Mouse (Mus musculus) embryonic facial prominence, embryonic 11.5 days (tissue): ENCODE results near the gene Map3k6. TPM values are rescaled to one million over a fixed set of nuclear protein-coding genes. Genes with fewer than 3 reads are reported as not detected.

Experiments
- ATAC-seq: fragments of 200-750 bp; cut with Nextera tagmentation; replicated peaks from 2 replicates; pipeline ENCODE4 v1.8.0; 2017; ENCODE audit warnings: low read depth; ENCODE audit not compliant: insufficient number of reproducible peaks, low FRiP score, low TSS enrichment
- DNase-seq: peaks from one replicate; pipeline ENCODE4 v3.0.0-alpha.2; 2015; ENCODE audit warnings: low spot score
- H3K27ac ChIP-seq: fragments of 300-500 bp; sonication (generic); replicated peaks from 2 replicates; pipeline ENCODE4 v1.5.1; 2014; ENCODE audit warnings: mild to moderate bottlenecking, low read depth, low read length, control low read depth
- H3K27me3 ChIP-seq: fragments of 300-500 bp; sonication (generic); 2 replicates; pipeline ENCODE4 v1.6.1; 2014; ENCODE audit warnings: mild to moderate bottlenecking, low read length, moderate library complexity, mixed read lengths; ENCODE audit not compliant: control insufficient read depth, insufficient read depth
- H3K36me3 ChIP-seq: fragments of 300-500 bp; sonication (generic); replicated peaks from 2 replicates; pipeline ENCODE4 v1.6.1; 2014; ENCODE audit warnings: low read depth, mild to moderate bottlenecking, low read length, moderate library complexity, mixed read lengths; ENCODE audit not compliant: control insufficient read depth, insufficient read depth
- H3K4me1 ChIP-seq: fragments of 300-500 bp; sonication (generic); 2 replicates; pipeline ENCODE4 v1.6.1; 2014; ENCODE audit warnings: low read length, mixed read lengths; ENCODE audit not compliant: control insufficient read depth, insufficient read depth
- H3K4me2 ChIP-seq: fragments of 300-500 bp; sonication (generic); 2 replicates; pipeline ENCODE4 v1.6.1; 2014; ENCODE audit warnings: low read depth, mild to moderate bottlenecking, control low read depth, low read length, moderate library complexity
- H3K4me3 ChIP-seq: fragments of 300-500 bp; sonication (generic); 2 replicates; pipeline ENCODE4 v1.5.1; 2014; ENCODE audit warnings: low read depth, low read length, control low read depth
- H3K9ac ChIP-seq: fragments of 300-500 bp; sonication (generic); replicated peaks from 2 replicates; pipeline ENCODE4 v1.6.1; 2014; ENCODE audit warnings: mild to moderate bottlenecking, control low read depth, low read length
- H3K9me3 ChIP-seq: fragments of 300-500 bp; sonication (generic); replicated peaks from 2 replicates; pipeline ENCODE4 v1.6.1; 2016; ENCODE audit warnings: mild to moderate bottlenecking, low read length, inconsistent platforms, mixed read lengths; ENCODE audit not compliant: control insufficient read depth
- WGBS: fragments of 180-500 bp; shearing (Covaris S2); extraction: QIAGEN DNeasy Blood & Tissue Kit; methylation state at CpG from one replicate; pipeline ENCODE4 v1.1.7; 2014; 5-methylcytosine and 5-hydroxymethylcytosine counted together
- polyA plus RNA-seq: library from polyadenylated mRNA; unstranded; fragments of >200 nt; fragmentation: Nextera tagmentation; extraction: Ambion mirVana; gene quantifications from 2 replicates; pipeline ENCODE4 v1.2.1, GENCODE M21; 2014

Gene Map3k6
- polyA plus RNA-seq, 1 experiment from 2014 or later, result 1.9 TPM

DNA sequence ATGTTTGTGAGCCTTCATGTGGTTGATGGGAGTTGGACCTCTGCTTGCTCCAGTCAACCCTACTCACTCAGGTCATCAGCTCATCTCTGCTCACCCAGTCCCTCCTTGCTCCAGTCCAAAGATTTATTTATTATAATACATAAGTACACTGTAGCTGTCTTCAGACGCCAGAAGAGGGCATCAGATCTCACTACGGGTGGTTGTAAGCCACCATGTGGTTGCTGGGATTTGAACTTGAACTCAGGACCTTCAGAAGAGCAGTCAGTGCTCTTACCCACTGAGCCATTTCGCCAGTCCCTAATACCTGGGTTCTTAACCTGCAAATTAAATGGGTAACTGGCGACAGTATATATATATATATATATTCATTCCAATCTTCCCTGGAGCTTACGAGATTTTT lies 5.2 kb upstream of the Map3k6 start:
- no peak for DNase-seq
- Histone ChIP-seq H3K27me3 (peaks cover 2% of the 10 kb centered on the region), H3K4me3 (no peak overlapping the region), H3K36me3 (no peaks in the 10 kb centered on the region), H3K27ac (no peak overlapping the region), H3K9me3 (no peaks in the 10 kb centered on the region), H3K4me1 (peaks cover under 1% of the 10 kb centered on the region), H3K9ac (no peak overlapping the region), H3K4me2 (no peak overlapping the region)
- ATAC-seq, result no peak
- WGBS, result 80% methylated on average over 5 of the region's 5 CpGs

DNA sequence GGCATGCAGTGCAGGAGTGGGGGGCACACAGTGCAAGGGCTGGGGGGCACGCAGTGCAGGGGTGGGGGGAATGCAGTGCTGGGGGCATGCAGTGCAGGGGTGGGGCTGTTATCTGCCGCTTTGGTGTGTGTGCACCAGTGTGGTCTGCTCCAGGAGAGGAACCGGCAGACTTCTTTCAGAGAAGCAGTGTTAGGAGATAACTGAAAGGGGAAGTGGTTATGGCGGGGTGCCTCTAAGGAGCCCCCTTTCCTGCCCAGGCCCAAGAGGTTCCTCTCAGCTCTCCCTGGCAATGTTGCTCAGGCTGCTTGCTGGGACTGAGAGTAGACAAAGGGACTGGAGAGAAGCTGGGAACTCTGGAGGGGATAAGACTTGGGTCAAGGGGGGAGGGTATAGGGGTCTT lies 2.7 kb upstream of the Map3k6 start:
- no peak for DNase-seq
- no peak overlapping the region for H3K27ac ChIP-seq
- 78% methylated on average over 4 of the region's 4 CpGs for WGBS

GRCm38 (mm10) chr4:133240934-133241908 lies 603 bp downstream of the Map3k6 start:
- H3K27me3 ChIP-seq, result peaks cover 7% of the 10 kb centered on the region
- ATAC-seq (peak; percentile 91), DNase-seq (peak; percentile 95)
- peaks cover 3% of the 10 kb centered on the region for H3K4me1 ChIP-seq
- H3K9me3 ChIP-seq, result no peaks in the 10 kb centered on the region
- peak overlapping the region; percentile 55 for H3K9ac ChIP-seq
- peak overlapping the region; percentile 94 for H3K4me2 ChIP-seq
- peak overlapping the region; percentile 59; the same call in 1 of the 2 replicates for H3K27ac ChIP-seq
- no peaks in the 10 kb centered on the region for H3K36me3 ChIP-seq
- WGBS, result under 1% methylated on average over 78 of the region's 78 CpGs
- H3K4me3 ChIP-seq, result peak overlapping the region; percentile 53

More for the DNA sequence above, 2.7 kb upstream of the Map3k6 start:
- Histone ChIP-seq H3K4me2 (no peak overlapping the region), H3K27me3 (peaks cover 7% of the 10 kb centered on the region), H3K4me1 (peaks cover 3% of the 10 kb centered on the region), H3K36me3 (no peaks in the 10 kb centered on the region), H3K9ac (no peak overlapping the region), H3K4me3 (no peak overlapping the region), H3K9me3 (no peaks in the 10 kb centered on the region)
- no peak for ATAC-seq

- Histone ChIP-seq H3K36me3 (no peaks in the 10 kb centered on the region), H3K4me1 (peaks cover 3% of the 10 kb centered on the region), H3K4me2 (peak overlapping the region; percentile 94; the same call in 1 of the 2 replicates), H3K27me3 (peaks cover 10% of the 10 kb centered on the region), H3K9me3 (no peaks in the 10 kb centered on the region), H3K9ac (no peak overlapping the region), H3K4me3 (no peak overlapping the region; the same call in 1 of the 2 replicates), H3K27ac (no peak overlapping the region)
- DNase-seq (no peak), ATAC-seq (no peak)
- 30% methylated on average over 11 of the region's 11 CpGs for WGBS
Measured at GRCm38 (mm10) chr4:133241910-133242309, 1.3 kb downstream of the Map3k6 start.

- H3K36me3 ChIP-seq, result no peaks in the 10 kb centered on the region
- no peak overlapping the region for H3K9ac ChIP-seq
- H3K27me3 ChIP-seq, result peaks cover 15% of the 10 kb centered on the region
- no peaks in the 10 kb centered on the region for H3K9me3 ChIP-seq
- H3K27ac ChIP-seq, result no peak overlapping the region
- 54% methylated on average over 9 of the region's 9 CpGs for WGBS
- H3K4me2 ChIP-seq, result no peak overlapping the region
- H3K4me3 ChIP-seq, result no peak overlapping the region
- H3K4me1 ChIP-seq, result peaks cover 3% of the 10 kb centered on the region
- DNase-seq (no peak), ATAC-seq (no peak)
Measured at GRCm38 (mm10) chr4:133242710-133243109, 2.1 kb downstream of the Map3k6 start.

- DNase-seq, result no peak
- peaks cover 19% of the 10 kb centered on the region for H3K27me3 ChIP-seq
- H3K9ac ChIP-seq, result no peak overlapping the region
- WGBS, result 41% methylated on average over 11 of the region's 13 CpGs
- H3K9me3 ChIP-seq, result no peaks in the 10 kb centered on the region
- H3K4me2 ChIP-seq, result no peak overlapping the region
- no peak overlapping the region for H3K27ac ChIP-seq
- H3K36me3 ChIP-seq, result no peaks in the 10 kb centered on the region
- ATAC-seq, result no peak
- peaks cover 3% of the 10 kb centered on the region for H3K4me1 ChIP-seq
- H3K4me3 ChIP-seq, result no peak overlapping the region
Measured at GRCm38 (mm10) chr4:133243538-133243937, 2.9 kb downstream of the Map3k6 start.

DNA sequence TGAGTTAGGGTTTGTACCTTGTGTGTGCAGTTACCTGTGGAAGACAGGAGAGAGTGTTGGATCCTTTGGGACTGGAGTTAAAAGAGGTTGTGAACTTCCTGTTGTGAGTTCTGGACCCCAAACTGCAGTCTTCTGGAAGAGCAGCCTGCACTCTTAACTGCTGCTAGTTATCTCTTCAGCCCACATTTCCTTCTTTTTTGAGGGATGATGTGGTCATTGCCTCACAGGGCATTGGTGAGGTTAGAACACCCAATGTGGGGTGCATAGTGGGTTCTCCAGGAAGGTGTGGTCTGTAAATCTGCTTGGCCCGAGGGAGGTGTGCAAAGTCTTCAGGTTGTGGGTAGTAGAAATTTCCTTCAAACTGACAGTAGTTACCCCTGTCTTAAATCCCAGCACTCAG lies 3.7 kb downstream of the Map3k6 start:
- Histone ChIP-seq H3K27me3 (peaks cover 19% of the 10 kb centered on the region), H3K9me3 (no peaks in the 10 kb centered on the region)
- WGBS, result 81% methylated on average over 1 of the region's 1 CpGs

GRCm38 (mm10) chr4:133247072-133247471 lies 6.5 kb downstream of the Map3k6 start:
- no peak for ATAC-seq
- 28% methylated on average over 15 of the region's 15 CpGs for WGBS
- peaks cover 36% of the 10 kb centered on the region for H3K27me3 ChIP-seq

More for the DNA sequence above, 3.7 kb downstream of the Map3k6 start:
- DNase-seq (no peak), ATAC-seq (no peak)
- Histone ChIP-seq H3K4me1 (peaks cover 3% of the 10 kb centered on the region), H3K36me3 (no peaks in the 10 kb centered on the region), H3K27ac (no peak overlapping the region), H3K4me3 (no peak overlapping the region), H3K4me2 (no peak overlapping the region), H3K9ac (no peak overlapping the region)

More at GRCm38 (mm10) chr4:133247072-133247471, 6.5 kb downstream of the Map3k6 start:
- Histone ChIP-seq H3K9ac (no peak overlapping the region), H3K9me3 (no peaks in the 10 kb centered on the region), H3K4me1 (no peaks in the 10 kb centered on the region; the same call in 1 of the 2 replicates), H3K27ac (no peak overlapping the region), H3K4me2 (no peak overlapping the region), H3K36me3 (no peaks in the 10 kb centered on the region), H3K4me3 (no peak overlapping the region)
- no peak for DNase-seq
